Mouse (Mus musculus) heart, postnatal 0 days (tissue): Measurements from ENCODE around the gene Ak6.

Experiments used
- CTCF ChIP-seq: IDR thresholded peaks from 2 replicates; pipeline ENCODE4 v1.5.1; 2016; ENCODE audit warnings: antibody characterized with exemption, control low read depth, low read depth
- EP300 ChIP-seq: IDR thresholded peaks from 2 replicates; pipeline ENCODE4 v1.6.1; 2016; ENCODE audit warnings: antibody characterized with exemption, low read depth

- TF ChIP-seq CTCF (no peak), EP300 (no peak)
These were observed 834 bp downstream of the Ak6 start, which contains the start of gene Taf9 for GRCm38 (mm10) chr13:100651439-100652186.
